Mouse (Mus musculus) urinary bladder, postnatal 10 days (tissue): ENCODE measurements at regions not wholly inside any gene's neighbourhood (a gene's known extent, or its start where the extent isn't known, plus 50 kb on each side); places are given as distances from the start of the nearest gene placed in this dataset.

ENCODE experiments used
- DNase-seq: peaks from one replicate; pipeline ENCODE4 v3.0.0; 2022; ENCODE audit warnings: low spot score

GRCm38 (mm10) chr2:167848468-167849440, 83.1 kb upstream of the Ptpn1 start:
- DNase-seq = no peak

- no peak for DNase-seq
These were observed 84.4 kb upstream of the Ptpn1 start for GRCm38 (mm10) chr2:167847281-167848077.

- no peak for DNase-seq
These were observed 86.5 kb upstream of the Ptpn1 start for GRCm38 (mm10) chr2:167845370-167845769.

GRCm38 (mm10) chr2:167844556-167844955, 87.3 kb upstream of the Ptpn1 start:
- no peak for DNase-seq

DNA sequence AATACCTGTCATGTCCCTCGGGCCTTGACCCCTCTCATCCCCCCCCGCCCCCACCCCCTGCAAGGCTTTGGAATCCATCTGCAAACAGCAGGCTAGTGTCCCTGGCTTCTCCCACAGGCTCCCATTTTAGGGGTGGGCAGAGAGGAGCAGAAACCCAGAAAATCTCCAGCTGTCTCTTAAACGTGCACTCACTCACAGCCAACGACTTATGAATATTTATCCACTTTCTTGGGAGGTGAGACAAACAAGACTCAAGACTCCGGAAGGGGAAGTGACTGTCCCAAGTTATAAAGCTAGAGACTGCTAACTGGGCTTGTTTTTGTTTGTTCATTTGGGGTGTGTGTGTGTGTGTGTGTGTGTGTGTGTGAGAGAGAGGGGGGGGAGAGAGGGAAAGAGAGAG, 87.9 kb upstream of the Ptpn1 start:
- DNase-seq = no peak

- DNase-seq = no peak
These were observed 88.9 kb upstream of the Ptpn1 start for GRCm38 (mm10) chr2:167842993-167843392.

DNA sequence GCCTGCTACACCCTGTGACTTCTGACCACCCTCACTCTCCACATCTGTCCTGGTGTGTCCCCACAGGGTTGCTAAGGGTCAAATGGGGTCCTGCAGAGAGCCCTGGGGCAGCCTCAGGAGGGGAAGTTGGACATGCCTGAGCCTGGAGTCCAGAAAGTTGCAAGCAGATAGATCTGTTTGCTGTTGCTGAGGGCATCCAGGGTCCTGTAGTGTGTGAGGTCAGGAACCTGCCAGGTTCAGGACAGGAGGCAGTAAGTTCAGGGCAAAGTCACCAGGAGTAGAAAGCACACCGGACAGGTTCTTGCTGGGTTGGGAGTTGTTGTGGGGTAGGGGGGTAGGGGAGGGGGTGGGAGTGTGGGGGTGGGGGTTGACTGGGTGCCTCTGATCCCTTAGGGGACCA, 89.4 kb upstream of the Ptpn1 start:
- no peak for DNase-seq

GRCm38 (mm10) chr2:167841339-167842240, 90.3 kb upstream of the Ptpn1 start:
- no peak for DNase-seq

- DNase-seq = no peak
These were observed 91.5 kb upstream of the Ptpn1 start for GRCm38 (mm10) chr2:167840344-167840743.

- no peak for DNase-seq
These were observed 92.4 kb upstream of the Ptpn1 start for GRCm38 (mm10) chr2:167839324-167839981.

- no peak for DNase-seq
These were observed 94.3 kb upstream of the Ptpn1 start for GRCm38 (mm10) chr2:167837596-167837995.

GRCm38 (mm10) chr2:167836611-167837010, 95.2 kb upstream of the Ptpn1 start:
- no peak for DNase-seq

DNA sequence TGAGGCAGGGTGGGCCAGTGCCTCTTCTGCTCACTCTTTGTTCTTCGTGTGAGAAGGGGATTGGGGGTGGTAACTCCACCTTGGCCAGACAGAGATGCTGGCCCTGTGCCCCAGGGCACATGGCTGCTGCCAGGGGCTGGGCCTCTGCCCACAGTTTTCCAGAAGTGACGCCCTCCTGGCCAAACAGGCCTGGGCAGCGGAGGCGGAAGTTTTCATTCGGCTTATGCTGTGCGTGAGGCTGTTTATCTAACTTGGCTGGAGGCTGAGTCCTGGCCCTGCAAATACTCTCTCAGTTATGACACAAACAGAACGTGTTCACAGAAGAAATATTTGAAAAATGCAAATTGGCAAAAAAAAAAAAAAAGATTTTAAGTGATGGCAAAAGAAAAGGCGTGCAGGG, 97.3 kb upstream of the Ptpn1 start:
- DNase-seq = no peak

DNA sequence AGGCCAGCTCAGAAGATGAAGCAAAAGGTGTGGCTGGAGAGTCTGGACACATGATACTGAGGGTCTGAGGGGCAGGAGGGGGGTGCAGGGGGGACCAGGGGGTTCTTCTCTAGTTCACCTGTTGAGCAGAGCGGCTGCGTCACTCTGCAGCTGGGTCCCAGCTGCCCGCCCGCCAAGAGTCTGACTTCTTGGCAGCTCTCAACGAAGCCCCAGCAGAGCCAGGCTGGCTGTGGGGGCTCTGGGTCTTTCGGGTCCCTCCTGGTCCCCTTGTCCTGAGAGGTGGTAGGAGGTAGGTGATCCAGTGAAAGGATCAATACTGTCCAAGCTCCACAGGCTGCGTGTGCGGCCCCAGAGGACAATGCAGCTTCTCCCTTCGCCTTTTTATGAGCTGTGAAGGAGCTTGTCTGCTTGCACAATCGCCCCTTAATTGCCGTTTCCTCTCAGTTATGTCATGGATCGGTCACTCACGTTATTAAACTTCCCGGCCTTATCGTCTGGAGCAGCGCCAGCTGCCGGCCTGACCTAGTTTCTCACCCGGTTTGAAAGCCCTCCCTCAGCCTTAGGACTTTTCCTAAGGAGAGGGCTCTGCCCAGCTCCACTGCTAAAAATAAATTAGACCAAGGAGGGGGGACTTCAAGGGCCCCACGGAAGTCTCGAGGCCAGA, 98.4 kb upstream of the Ptpn1 start:
- peak; percentile 43 for DNase-seq

GRCm38 (mm10) chr2:167831076-167832039, 100.5 kb upstream of the Ptpn1 start:
- DNase-seq = no peak

DNA sequence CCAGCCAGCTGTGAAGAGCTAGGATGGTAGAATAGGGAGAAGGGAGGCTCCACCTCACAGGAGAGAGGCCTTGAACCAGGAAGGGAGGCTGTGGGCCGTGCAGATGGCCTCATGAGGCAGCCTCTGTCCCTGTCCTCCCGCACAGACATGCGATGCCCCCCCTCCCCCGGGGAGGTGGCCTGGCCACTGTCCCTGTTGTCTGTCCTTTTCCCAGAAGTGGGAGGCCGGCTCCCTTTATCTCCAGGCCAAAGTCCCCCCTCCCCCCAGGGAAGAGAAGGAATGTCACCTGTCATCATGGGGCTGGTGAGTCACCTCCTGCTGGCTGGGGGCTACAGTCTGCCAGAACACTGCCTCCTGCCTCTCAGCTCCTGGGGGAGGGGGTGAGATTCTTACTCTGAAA, 103.6 kb upstream of the Ptpn1 start:
- no peak for DNase-seq

GRCm38 (mm10) chr2:167826922-167827703, 104.7 kb upstream of the Ptpn1 start:
- DNase-seq = no peak

DNA sequence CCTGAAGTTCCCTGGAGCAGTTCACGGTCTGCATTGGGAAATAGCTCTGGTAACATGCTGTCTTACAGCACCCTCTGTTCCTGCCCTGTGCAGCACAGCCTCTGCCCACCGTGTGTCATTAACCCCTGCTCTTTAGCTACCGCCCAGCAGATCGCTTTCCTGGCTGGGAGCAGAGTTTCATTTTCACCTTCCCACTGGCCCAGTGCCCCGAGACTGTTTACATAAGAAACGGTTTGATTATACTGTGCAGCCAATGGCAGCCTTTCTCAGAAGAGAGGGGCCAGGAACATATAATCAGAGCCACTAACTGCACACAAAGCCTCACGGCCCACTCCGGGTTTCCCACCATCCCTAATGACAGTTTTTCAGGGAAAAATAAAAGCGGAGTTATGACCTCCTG, 108.3 kb upstream of the Ptpn1 start:
- no peak for DNase-seq

GRCm38 (mm10) chr2:167823044-167823443, 108.8 kb upstream of the Ptpn1 start:
- no peak for DNase-seq
